In genomic region chr1:172503111-172503997, GRCm38 (mm10) we compare ENCODE assay signal across 8 mouse cellular contexts. TPM values are rescaled to one million over a fixed set of nuclear protein-coding genes. Genes with fewer than 3 reads are reported as not detected.
DNase-seq lines count a peak whose midpoint lies in the region; ATAC-seq and TF ChIP-seq lines count a peak whose summit lies in the region.

No protein-coding gene starts in this region.

- H3K4me2 ChIP-seq in kidney, embryonic 16.5 days (replicated peaks; ENCODE audit: low read depth, low read length) = peak overlapping the region; percentile 70

- POLR2A ChIA-PET in Patski (lab: Charles Lee) = interaction anchor here (0.6 to 1.0 kb wide), 2 partner anchors 10 to 637 kb away, joined by 3 read pairs; no protein-coding TSS in a partner anchor

- no peaks in the 10 kb centered on the region for H3K27me3 ChIP-seq in Patski
- no peaks in the 10 kb centered on the region for H3K27me3 ChIP-seq in kidney, embryonic 16.5 days (ENCODE audit: insufficient read depth, low read length)

- DNase-seq in 3134 (ENCODE audit: extremely low read depth, insufficient read length, low spot score) (peak; percentile 72), Patski (ENCODE audit: low read depth, low spot score) (peak; percentile 72)
- DNase-seq in heart, adult 9 months (ENCODE audit: low spot score in 2 of 2) = peak; percentile 58 to 64
- peak; percentile 79 for DNase-seq in lung, postnatal 14 days
- no peak for DNase-seq in frontal cortex, postnatal 25 days (ENCODE audit: low spot score in 2 of 2)
- no peak for DNase-seq in embryo, embryonic 10 days (ENCODE audit: low spot score)

- in situ Hi-C loops in Patski (cut with MboI; ENCODE audit: low pct_unique_long_range_greater_than_20kb) = loop anchor here (10.0 to 25.0 kb wide), 2 partner anchors 189 to 366 kb away; partner anchors contain the start of genes Dcaf8 and Pex19

- peaks cover 43% of the 10 kb centered on the region for H3K4me1 ChIP-seq in kidney, embryonic 16.5 days (ENCODE audit: insufficient read depth, low read length)

- peaks cover 23% of the 10 kb centered on the region for H3K36me3 ChIP-seq in kidney, embryonic 16.5 days (ENCODE audit: insufficient read depth, low read length)

- no peak for TF ChIP-seq CTCF in Patski (IDR thresholded peaks at IDR 0.05)

- peak overlapping the region; percentile 94 for H3K27ac ChIP-seq in kidney, embryonic 16.5 days (ENCODE audit: low read length)

- peak overlapping the region; percentile 78 for H3K4me3 ChIP-seq in kidney, embryonic 16.5 days (ENCODE audit: low read length)

- WGBS in kidney, embryonic 16.5 days = 26% methylated on average over 14 of the region's 14 CpGs

- H3K9ac ChIP-seq in kidney, embryonic 16.5 days (replicated peaks; ENCODE audit: low read length) = peak overlapping the region; percentile 54

- CTCF ChIA-PET in Patski (lab: Charles Lee) = interaction anchor here (0.7 to 2.0 kb wide), 5 partner anchors 11 to 95 kb away, joined by 3 to 7 read pairs (median 4); no protein-coding TSS in a partner anchor

- H3K9me3 ChIP-seq in kidney, embryonic 16.5 days (ENCODE audit: low read length) = no peaks in the 10 kb centered on the region

- no peak for ATAC-seq in Patski
- ATAC-seq in kidney, embryonic 16.5 days (ENCODE audit: low FRiP score, low TSS enrichment) = no peak; the same call in 1 of the 2 replicates
- no peak for ATAC-seq in activated CD4-positive, CD25-positive, alpha-beta regulatory T cell, adult 4 months

RNA-seq across cellular contexts. Expression of gene Tagln2, which starts 3.5 kb away (rescaled TPM):
- 609 TPM for polyA plus RNA-seq in Patski (2021)
- 280 and 282 TPM in 2 replicates for polyA plus RNA-seq in kidney, embryonic 16.5 days (2015; fragmentation: Nextera tagmentation; extraction: Ambion mirVana)
- 100 to 1,000 TPM; 319 to 387 TPM for polyA plus RNA-seq in activated CD4-positive, CD25-positive, alpha-beta regulatory T cell, adult 4 months (2017; shearing (Covaris generic))

RNA-seq across cellular contexts. Expression of gene Cfap45, which starts 17.2 kb away (rescaled TPM):
- 0.08 TPM for polyA plus RNA-seq in Patski (2021)
- polyA plus RNA-seq in kidney, embryonic 16.5 days (2015; fragmentation: Nextera tagmentation; extraction: Ambion mirVana) = 1.9 and 2.5 TPM in 2 replicates
- under 1 TPM; 0.09 to 0.75 TPM for polyA plus RNA-seq in activated CD4-positive, CD25-positive, alpha-beta regulatory T cell, adult 4 months (2017; shearing (Covaris generic))

RNA-seq across cellular contexts. Expression of gene Igsf9, which starts 21.8 kb away (rescaled TPM):
- polyA plus RNA-seq in Patski (2021) = 11.0 TPM
- 45.7 and 58.1 TPM in 2 replicates for polyA plus RNA-seq in kidney, embryonic 16.5 days (2015; fragmentation: Nextera tagmentation; extraction: Ambion mirVana)
- not detected for polyA plus RNA-seq in activated CD4-positive, CD25-positive, alpha-beta regulatory T cell, adult 4 months (2017; shearing (Covaris generic))

RNA-seq across cellular contexts. Expression of gene Slamf9, which starts 28.2 kb away (rescaled TPM):
- polyA plus RNA-seq in Patski (2021) = 0.08 TPM
- 1.0 and 1.7 TPM in 2 replicates for polyA plus RNA-seq in kidney, embryonic 16.5 days (2015; fragmentation: Nextera tagmentation; extraction: Ambion mirVana)
- polyA plus RNA-seq in activated CD4-positive, CD25-positive, alpha-beta regulatory T cell, adult 4 months (2017; shearing (Covaris generic)) = under 1 TPM in 1 of 2 experiments, not detected in 1; 0.25 TPM

RNA-seq across cellular contexts. Expression of gene Vsig8, which starts 52.4 kb away (rescaled TPM):
- 0.04 TPM for polyA plus RNA-seq in Patski (2021)
- 0.34 and 0.68 TPM in 2 replicates for polyA plus RNA-seq in kidney, embryonic 16.5 days (2015; fragmentation: Nextera tagmentation; extraction: Ambion mirVana)
- polyA plus RNA-seq in activated CD4-positive, CD25-positive, alpha-beta regulatory T cell, adult 4 months (2017; shearing (Covaris generic)) = not detected

Comparison
In these comparisons a context has a peak if more than half of its experiments do, and no peak if none do; other contexts are left out.
1. DNase-seq: peak in 3134 (single experiment), Patski (single experiment), heart, adult 9 months (2 of 2) and lung, postnatal 14 days (single experiment); none in frontal cortex, postnatal 25 days (0 of 2) and embryo, embryonic 10 days (single experiment).
2. RNA of gene Igsf9, which starts 21.8 kb away (polyA plus RNA-seq): 45.7 to 58.1 TPM in kidney, embryonic 16.5 days and 11.0 TPM in Patski (single experiment); not detected in activated CD4-positive, CD25-positive, alpha-beta regulatory T cell, adult 4 months; every median in the first group is over 10 times any median in the second.